Mouse (Mus musculus): Measurements from ENCODE around the gene Spg21. TPM values are rescaled to one million over a fixed set of nuclear protein-coding genes. Genes with fewer than 3 reads are reported as not detected.
A peak's percentile ranks its signal among the peaks of the same experiment; 100 is the strongest.

Spg21 gene
- polyA plus RNA-seq, 1 experiment from 2014 or later, result 133 TPM

GRCm38 (mm10) chr9:65480071-65480470 lies 19.3 kb downstream of the Spg21 start:
- H3K4me2 ChIP-seq (replicated peaks), result no peak overlapping the region
- H3K27ac ChIP-seq, result no peak overlapping the region
- no peak for ATAC-seq (ENCODE audit: insufficient number of reproducible peaks, insufficient read depth, low FRiP score, low TSS enrichment)
- H3K9ac ChIP-seq, result no peak overlapping the region
- H3K4me1 ChIP-seq, result no peaks in the 10 kb centered on the region
- H3K27me3 ChIP-seq, result no peaks in the 10 kb centered on the region
- H3K9me3 ChIP-seq, result no peaks in the 10 kb centered on the region
- 85% methylated on average over 5 of the region's 5 CpGs for WGBS
- H3K4me3 ChIP-seq, result no peak overlapping the region
- peaks cover 73% of the 10 kb centered on the region for H3K36me3 ChIP-seq

- H3K4me3 ChIP-seq, result no peak overlapping the region
- H3K36me3 ChIP-seq, result peaks cover 16% of the 10 kb centered on the region
- no peak overlapping the region for H3K27ac ChIP-seq
- no peak overlapping the region for H3K4me2 ChIP-seq (replicated peaks)
- H3K9me3 ChIP-seq, result no peaks in the 10 kb centered on the region
- WGBS, result 92% methylated on average over 3 of the region's 3 CpGs
- no peaks in the 10 kb centered on the region for H3K27me3 ChIP-seq
- no peak overlapping the region for H3K9ac ChIP-seq
- H3K4me1 ChIP-seq, result no peaks in the 10 kb centered on the region
- no peak for ATAC-seq (ENCODE audit: insufficient number of reproducible peaks, insufficient read depth, low FRiP score, low TSS enrichment)
These were observed 30.7 kb downstream of the Spg21 start for GRCm38 (mm10) chr9:65491476-65491875.

GRCm38 (mm10) chr9:65492351-65492750 lies 31.6 kb downstream of the Spg21 start:
- H3K4me2 ChIP-seq (replicated peaks), result no peak overlapping the region
- peaks cover 8% of the 10 kb centered on the region; the same call in 1 of the 2 replicates for H3K36me3 ChIP-seq
- WGBS, result 84% methylated on average over 2 of the region's 2 CpGs
- no peak overlapping the region for H3K4me3 ChIP-seq
- no peak for ATAC-seq (ENCODE audit: insufficient number of reproducible peaks, insufficient read depth, low FRiP score, low TSS enrichment)
- no peaks in the 10 kb centered on the region for H3K27me3 ChIP-seq
- no peaks in the 10 kb centered on the region for H3K4me1 ChIP-seq
- H3K27ac ChIP-seq, result no peak overlapping the region
- no peaks in the 10 kb centered on the region for H3K9me3 ChIP-seq
- no peak overlapping the region for H3K9ac ChIP-seq

- 93% methylated on average over 4 of the region's 4 CpGs for WGBS
- H3K4me2 ChIP-seq (replicated peaks), result no peak overlapping the region
- no peak for ATAC-seq (ENCODE audit: insufficient number of reproducible peaks, insufficient read depth, low FRiP score, low TSS enrichment)
These were observed 32.1 kb downstream of the Spg21 start for GRCm38 (mm10) chr9:65492851-65493250.

GRCm38 (mm10) chr9:65502146-65502545 lies 41.4 kb downstream of the Spg21 start:
- no peak overlapping the region for H3K27ac ChIP-seq
- no peaks in the 10 kb centered on the region for H3K36me3 ChIP-seq
- peaks cover 9% of the 10 kb centered on the region; the same call in 1 of the 2 replicates for H3K4me1 ChIP-seq
- H3K4me2 ChIP-seq (replicated peaks), result no peak overlapping the region
- 0 out of 2 replicates have a peak, but pooled peaks cover 4% of the 10 kb centered on the region for H3K27me3 ChIP-seq
- H3K9me3 ChIP-seq, result no peaks in the 10 kb centered on the region
- no peak overlapping the region for H3K9ac ChIP-seq
- no peak overlapping the region for H3K4me3 ChIP-seq
- WGBS, result 49% methylated on average over 8 of the region's 8 CpGs
- no peak for ATAC-seq (ENCODE audit: insufficient number of reproducible peaks, insufficient read depth, low FRiP score, low TSS enrichment)

More at GRCm38 (mm10) chr9:65492851-65493250, 32.1 kb downstream of the Spg21 start:
- Histone ChIP-seq H3K4me1 (no peaks in the 10 kb centered on the region), H3K27me3 (no peaks in the 10 kb centered on the region), H3K9me3 (no peaks in the 10 kb centered on the region), H3K9ac (no peak overlapping the region), H3K27ac (no peak overlapping the region), H3K36me3 (peaks cover 4% of the 10 kb centered on the region; the same call in 1 of the 2 replicates), H3K4me3 (no peak overlapping the region)

- Histone ChIP-seq H3K9ac (no peak overlapping the region), H3K27me3 (0 out of 2 replicates have a peak, but pooled peaks cover 4% of the 10 kb centered on the region), H3K9me3 (no peaks in the 10 kb centered on the region), H3K27ac (no peak overlapping the region), H3K4me1 (peaks cover 9% of the 10 kb centered on the region; the same call in 1 of the 2 replicates), H3K4me2 (replicated peaks) (no peak overlapping the region), H3K4me3 (no peak overlapping the region), H3K36me3 (no peaks in the 10 kb centered on the region)
- WGBS, result 70% methylated on average over 21 of the region's 21 CpGs
- ATAC-seq (ENCODE audit: insufficient number of reproducible peaks, insufficient read depth, low FRiP score, low TSS enrichment), result no peak
These were observed 42.2 kb downstream of the Spg21 start for GRCm38 (mm10) chr9:65502721-65503505.

- no peak for ATAC-seq (ENCODE audit: insufficient number of reproducible peaks, insufficient read depth, low FRiP score, low TSS enrichment)
- Histone ChIP-seq H3K4me3 (no peak overlapping the region), H3K4me1 (no peaks in the 10 kb centered on the region), H3K27me3 (0 out of 2 replicates have a peak, but pooled peaks cover 4% of the 10 kb centered on the region), H3K9me3 (no peaks in the 10 kb centered on the region), H3K9ac (no peak overlapping the region), H3K27ac (no peak overlapping the region), H3K36me3 (no peaks in the 10 kb centered on the region), H3K4me2 (replicated peaks) (no peak overlapping the region)
- 75% methylated on average over 7 of the region's 7 CpGs for WGBS
These were observed 47.7 kb downstream of the Spg21 start for GRCm38 (mm10) chr9:65508449-65508848.

- no peak overlapping the region for H3K4me3 ChIP-seq
- no peaks in the 10 kb centered on the region for H3K4me1 ChIP-seq
- no peaks in the 10 kb centered on the region for H3K9me3 ChIP-seq
- no peak for ATAC-seq (ENCODE audit: insufficient number of reproducible peaks, insufficient read depth, low FRiP score, low TSS enrichment)
- H3K36me3 ChIP-seq, result no peaks in the 10 kb centered on the region
- no peaks in the 10 kb centered on the region for H3K27me3 ChIP-seq
- 83% methylated on average over 3 of the region's 3 CpGs for WGBS
- H3K27ac ChIP-seq, result no peak overlapping the region
- H3K4me2 ChIP-seq (replicated peaks), result no peak overlapping the region
- H3K9ac ChIP-seq, result no peak overlapping the region
These were observed 51.8 kb downstream of the Spg21 start for GRCm38 (mm10) chr9:65512520-65512919.

- no peaks in the 10 kb centered on the region for H3K27me3 ChIP-seq
- no peak overlapping the region for H3K27ac ChIP-seq
- no peaks in the 10 kb centered on the region for H3K9me3 ChIP-seq
- H3K4me3 ChIP-seq, result no peak overlapping the region
- no peak overlapping the region for H3K4me2 ChIP-seq (replicated peaks)
- H3K9ac ChIP-seq, result no peak overlapping the region
- H3K36me3 ChIP-seq, result no peaks in the 10 kb centered on the region
- no peak for ATAC-seq (ENCODE audit: insufficient number of reproducible peaks, insufficient read depth, low FRiP score, low TSS enrichment)
- H3K4me1 ChIP-seq, result no peaks in the 10 kb centered on the region
- WGBS, result 75% methylated on average over 8 of the region's 8 CpGs
These were observed 53.7 kb downstream of the Spg21 start for GRCm38 (mm10) chr9:65514431-65514830.

- Histone ChIP-seq H3K27me3 (no peaks in the 10 kb centered on the region), H3K36me3 (no peaks in the 10 kb centered on the region), H3K4me2 (replicated peaks) (no peak overlapping the region), H3K9me3 (no peaks in the 10 kb centered on the region), H3K4me1 (0 out of 2 replicates have a peak, but pooled peaks cover 3% of the 10 kb centered on the region), H3K27ac (no peak overlapping the region), H3K9ac (no peak overlapping the region), H3K4me3 (no peak overlapping the region)
- no peak for ATAC-seq (ENCODE audit: insufficient number of reproducible peaks, insufficient read depth, low FRiP score, low TSS enrichment)
- WGBS, result 58% methylated on average over 3 of the region's 3 CpGs
These were observed 54.1 kb downstream of the Spg21 start for GRCm38 (mm10) chr9:65514851-65515261.

- WGBS, result 9% methylated on average over 21 of the region's 25 CpGs
- Histone ChIP-seq H3K4me2 (replicated peaks) (peak within 1 kb of the TSS; percentile 65), H3K27ac (no peak within 1 kb of the TSS), H3K4me1 (peaks cover 17% of the 10 kb centered on the region; the same call in 1 of the 2 replicates), H3K9me3 (no peaks in the 10 kb centered on the region), H3K36me3 (no peaks in the 10 kb centered on the region), H3K9ac (no peak within 1 kb of the TSS), H3K27me3 (no peaks in the 10 kb centered on the region), H3K4me3 (peak within 1 kb of the TSS; percentile 28)
- ATAC-seq (ENCODE audit: insufficient number of reproducible peaks, insufficient read depth, low FRiP score, low TSS enrichment), result peak; percentile 59; the same call in 1 of the 2 replicates
These were observed 59.2 kb downstream of the Spg21 start, which contains the start of gene Ankdd1a for GRCm38 (mm10) chr9:65519807-65520504. Gene Ankdd1a, minus strand, starts transcription at chr9:65520193.

GRCm38 (mm10) chr9:65520505-65520876 lies 59.7 kb downstream of the Spg21 start:
- Histone ChIP-seq H3K4me1 (peaks cover 17% of the 10 kb centered on the region; the same call in 1 of the 2 replicates), H3K9ac (no peak overlapping the region), H3K4me2 (replicated peaks) (peak overlapping the region; percentile 65), H3K36me3 (no peaks in the 10 kb centered on the region), H3K27ac (no peak overlapping the region), H3K27me3 (no peaks in the 10 kb centered on the region), H3K4me3 (peak overlapping the region; percentile 28), H3K9me3 (no peaks in the 10 kb centered on the region)
- 16% methylated on average over 11 of the region's 11 CpGs for WGBS
- no peak for ATAC-seq (ENCODE audit: insufficient number of reproducible peaks, insufficient read depth, low FRiP score, low TSS enrichment)
